Comparison of ENCODE assay signal across 18 mouse cellular contexts in the genomic region with DNA sequence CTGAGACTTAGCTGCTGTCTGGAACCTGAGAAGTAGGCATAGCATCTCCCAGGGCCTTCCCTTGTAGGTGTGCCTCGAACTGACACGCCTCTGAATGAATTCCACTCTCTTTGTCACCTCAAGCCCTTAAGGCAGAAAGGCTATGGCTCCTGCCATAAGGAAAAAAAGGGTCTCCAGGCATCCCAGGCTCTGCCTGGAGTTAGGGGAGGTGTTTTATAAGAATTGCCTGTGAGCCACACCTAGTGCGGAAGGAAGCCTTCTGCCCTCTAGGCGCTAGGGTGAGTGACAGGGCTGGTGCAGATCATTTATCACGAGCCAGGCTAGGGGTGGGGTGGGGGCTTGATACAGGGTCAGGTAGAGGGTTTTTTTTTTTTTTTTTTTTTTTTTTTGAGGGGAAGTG. TPM values are rescaled to one million over a fixed set of nuclear protein-coding genes. Genes with fewer than 3 reads are reported as not detected.
DNase-seq lines count a peak whose midpoint lies in the region; ATAC-seq and TF ChIP-seq lines count a peak whose summit lies in the region.
"Had no signal": no experiment of that assay in that cellular context is flagged by ENCODE, and none has a peak within 500 bp of the region (broad histone marks: within the 10 kb centered on the region; RNA-seq: fewer than 3 reads in every experiment).

No protein-coding gene starts in this region.

- no peak overlapping the region for H3K4me3 ChIP-seq in hindbrain, embryonic 12.5 days
- H3K4me3 ChIP-seq in hindbrain, embryonic 11.5 days (ENCODE audit: low read depth, low read length) = no peak overlapping the region
- no peak overlapping the region for H3K4me3 ChIP-seq in ES-Bruce4 (ENCODE audit: low read depth, low read length)
- H3K4me3 ChIP-seq in ES-E14 (ENCODE audit: insufficient read depth in 1 of 2, low read depth in 1 of 2, low read length in 2 of 2, poor library complexity in 1 of 2, severe bottlenecking in 1 of 2) = no peak overlapping the region
- H3K4me3 ChIP-seq in embryonic facial prominence, embryonic 15.5 days (replicated peaks) = no peak overlapping the region
- H3K4me3 ChIP-seq: limb, embryonic 13.5 days had no signal

- no peak overlapping the region for H3K9ac ChIP-seq in hindbrain, embryonic 12.5 days
- no peak overlapping the region for H3K9ac ChIP-seq in hindbrain, embryonic 11.5 days (ENCODE audit: low read depth, low read length)
- H3K9ac ChIP-seq in ES-Bruce4 (ENCODE audit: low read depth, poor library complexity, severe bottlenecking) (no peak overlapping the region), ES-E14 (ENCODE audit: insufficient read depth, low read depth, low read length, poor library complexity, severe bottlenecking) (no peak overlapping the region)
- H3K9ac ChIP-seq in embryonic facial prominence, embryonic 15.5 days = no peak overlapping the region
- H3K9ac ChIP-seq: limb, embryonic 13.5 days had no signal

- TF ChIP-seq EP300 in ES-Bruce4 (IDR thresholded peaks at IDR 0.05; ENCODE audit: insufficient read depth, low read depth, low read length) = peak; percentile 81; the same call in 1 of the 2 replicates

- H3K4me2 ChIP-seq in hindbrain, embryonic 12.5 days (replicated peaks) = no peak overlapping the region
- no peak overlapping the region for H3K4me2 ChIP-seq in hindbrain, embryonic 11.5 days (replicated peaks; ENCODE audit: low read depth, low read length)
- no peak overlapping the region for H3K4me2 ChIP-seq in embryonic facial prominence, embryonic 15.5 days (replicated peaks)
- H3K4me2 ChIP-seq: limb, embryonic 13.5 days had no signal

- H3K4me1 ChIP-seq in hindbrain, embryonic 12.5 days = peaks cover 68% of the 10 kb centered on the region
- H3K4me1 ChIP-seq in hindbrain, embryonic 11.5 days (replicated peaks; ENCODE audit: control insufficient read depth, insufficient read depth, low read length) = peaks cover 19% of the 10 kb centered on the region
- peaks cover 7% of the 10 kb centered on the region for H3K4me1 ChIP-seq in ES-Bruce4 (ENCODE audit: control insufficient read depth, insufficient read depth, low read length)
- H3K4me1 ChIP-seq in ES-E14 (ENCODE audit: control insufficient read depth in 2 of 2, insufficient read depth in 2 of 2, low read length in 2 of 2, poor library complexity in 1 of 2) = peaks cover 8 to 38% of the 10 kb centered on the region in 2 experiments
- peaks cover 56% of the 10 kb centered on the region for H3K4me1 ChIP-seq in embryonic facial prominence, embryonic 15.5 days

- H3K9me3 ChIP-seq in hindbrain, embryonic 12.5 days (replicated peaks) = no peaks in the 10 kb centered on the region
- no peaks in the 10 kb centered on the region for H3K9me3 ChIP-seq in hindbrain, embryonic 11.5 days (ENCODE audit: control insufficient read depth, low read length)
- no peaks in the 10 kb centered on the region for H3K9me3 ChIP-seq in ES-Bruce4 (replicated peaks; ENCODE audit: control insufficient read depth, insufficient read depth, low read length, poor library complexity, severe bottlenecking)
- H3K9me3 ChIP-seq in ES-E14 (ENCODE audit: control insufficient read depth, insufficient read depth, low read depth, low read length) = no peaks in the 10 kb centered on the region
- no peaks in the 10 kb centered on the region for H3K9me3 ChIP-seq in embryonic facial prominence, embryonic 15.5 days (replicated peaks)
- H3K9me3 ChIP-seq: limb, embryonic 13.5 days had no signal

- 71% methylated on average over 5 of the region's 5 CpGs for WGBS in hindbrain, embryonic 12.5 days
- 69% methylated on average over 5 of the region's 5 CpGs for WGBS in hindbrain, embryonic 11.5 days
- WGBS in embryonic facial prominence, embryonic 15.5 days = 51% methylated on average over 5 of the region's 5 CpGs

- no peak for ATAC-seq in hindbrain, embryonic 12.5 days (ENCODE audit: low FRiP score)
- ATAC-seq in hindbrain, embryonic 11.5 days (ENCODE audit: low FRiP score) = no peak
- ATAC-seq in embryonic facial prominence, embryonic 15.5 days (ENCODE audit: insufficient number of reproducible peaks, low FRiP score, low TSS enrichment, low read depth) = no peak
- ATAC-seq: inflammation-experienced regulatory T-cells, adult 6 months had no signal

- peak overlapping the region; percentile 46; the same call in 1 of the 2 replicates for H3K27ac ChIP-seq in hindbrain, embryonic 12.5 days
- H3K27ac ChIP-seq in hindbrain, embryonic 11.5 days (ENCODE audit: low read depth, low read length) = no peak overlapping the region
- peak overlapping the region; percentile 83 for H3K27ac ChIP-seq in ES-Bruce4 (ENCODE audit: insufficient read depth, low read length)
- peak overlapping the region; percentile 72; the same call in 1 of the 2 replicates for H3K27ac ChIP-seq in ES-E14 (ENCODE audit: insufficient read depth, low read depth, low read length, poor library complexity, severe bottlenecking)
- H3K27ac ChIP-seq in embryonic facial prominence, embryonic 15.5 days (replicated peaks) = peak overlapping the region; percentile 65
- H3K27ac ChIP-seq: limb, embryonic 13.5 days had no signal

- H3K27me3 ChIP-seq in hindbrain, embryonic 12.5 days = no peaks in the 10 kb centered on the region
- no peaks in the 10 kb centered on the region for H3K27me3 ChIP-seq in hindbrain, embryonic 11.5 days (ENCODE audit: control insufficient read depth, insufficient read depth, low read length)
- no peaks in the 10 kb centered on the region for H3K27me3 ChIP-seq in ES-Bruce4 (ENCODE audit: control insufficient read depth, insufficient read depth, low read length, poor library complexity, severe bottlenecking)
- H3K27me3 ChIP-seq in embryonic facial prominence, embryonic 15.5 days = no peaks in the 10 kb centered on the region
- H3K27me3 ChIP-seq: limb, embryonic 13.5 days had no signal

- no peaks in the 10 kb centered on the region for H3K36me3 ChIP-seq in hindbrain, embryonic 12.5 days
- H3K36me3 ChIP-seq in hindbrain, embryonic 11.5 days (ENCODE audit: control insufficient read depth, insufficient read depth, low read length) = 0 out of 2 replicates have a peak, but pooled peaks cover 2% of the 10 kb centered on the region
- H3K36me3 ChIP-seq in ES-Bruce4 (ENCODE audit: control insufficient read depth, insufficient read depth, low read length, poor library complexity, severe bottlenecking) (no peaks in the 10 kb centered on the region), ES-E14 (ENCODE audit: control insufficient read depth, insufficient read depth, low read length, poor library complexity, severe bottlenecking) (no peaks in the 10 kb centered on the region)
- 0 out of 2 replicates have a peak, but pooled peaks cover 3% of the 10 kb centered on the region for H3K36me3 ChIP-seq in embryonic facial prominence, embryonic 15.5 days

- no peak for TF ChIP-seq CTCF in ES-Bruce4 (IDR thresholded peaks at IDR 0.05; ENCODE audit: low read depth, low read length)

- TF ChIP-seq POLR2A in ES-Bruce4 (IDR thresholded peaks at IDR 0.05; ENCODE audit: insufficient read depth, low read length) = no peak

- in situ Hi-C loops in ES-E14 (cut with MboI; ENCODE audit: low sequenced_read_pairs in 2 of 2, unreplicated experiment in 2 of 2) = no loop called here

- no peak for DNase-seq in hindbrain, embryonic 11.5 days (ENCODE audit: low spot score)
- DNase-seq in ES-E14 (ENCODE audit: low read depth, low spot score) = peak; percentile 62
- DNase-seq in embryo, embryonic 10.5 days (ENCODE audit: low spot score) = no peak
- DNase-seq in ovary, postnatal 10 days (ENCODE audit: low spot score) = no peak
- DNase-seq: adrenal gland, adult 8-10 months; cerebellum, adult 18-20 months; gastrocnemius, postnatal 14 days; heart, postnatal 10 days; kidney, adult 8-10 months; kidney, postnatal 4 days; lung, postnatal 10 days; retina, postnatal 1 day; right cerebral cortex, postnatal 4 days had no signal

TF ChIP-seq in ES-E14, 5 proteins besides CTCF, POLR2A, EP300 and RAD21:
- TF ChIP-seq MAFK (IDR thresholded peaks at IDR 0.05; ENCODE audit: insufficient read depth, low read depth, low read length) (no peak), HCFC1 (IDR thresholded peaks at IDR 0.05; ENCODE audit: borderline replicate concordance, insufficient read depth, low read length) (no peak), CHD2 (IDR thresholded peaks at IDR 0.05; ENCODE audit: low read depth, low read length) (no peak), ZNF384 (IDR thresholded peaks at IDR 0.05; ENCODE audit: low read depth, low read length) (0 out of 2 replicates have a peak, but pooled peaks have one; percentile 30)
TF ChIP-seq in ES-E14: peak in this region for 1.

RNA-seq across cellular contexts. Expression of a gene that starts 25.2 kb away (rescaled TPM):
- 53.2 and 53.3 TPM in 2 replicates for polyA plus RNA-seq in hindbrain, embryonic 12.5 days (2016; fragmentation: Nextera tagmentation; extraction: Ambion mirVana)
- polyA plus RNA-seq in hindbrain, embryonic 11.5 days (2014; fragmentation: Nextera tagmentation; extraction: Ambion mirVana) = 17.6 TPM in 2 replicates
- 21.9 and 22.5 TPM in 2 replicates for polyA plus RNA-seq in ES-Bruce4 (2011; ENCODE audit: insufficient read depth, insufficient read length, low read depth, missing spikeins)
- 8.0 and 8.7 TPM in 2 replicates for total RNA-seq in ES-E14 (2012; rRNA removed)
- 35.4 and 38.7 TPM in 2 replicates for polyA plus RNA-seq in embryonic facial prominence, embryonic 15.5 days (2015; fragmentation: Nextera tagmentation; extraction: Ambion mirVana)

RNA-seq across cellular contexts. Expression of a gene that starts 54.9 kb away (rescaled TPM):
- polyA plus RNA-seq in hindbrain, embryonic 12.5 days (2016; fragmentation: Nextera tagmentation; extraction: Ambion mirVana) = 75.1 and 79.0 TPM in 2 replicates
- 77.7 and 80.7 TPM in 2 replicates for polyA plus RNA-seq in hindbrain, embryonic 11.5 days (2014; fragmentation: Nextera tagmentation; extraction: Ambion mirVana)
- 43.4 and 44.8 TPM in 2 replicates for polyA plus RNA-seq in ES-Bruce4 (2011; ENCODE audit: insufficient read depth, insufficient read length, low read depth, missing spikeins)
- total RNA-seq in ES-E14 (2012; rRNA removed) = 12.6 and 13.2 TPM in 2 replicates
- polyA plus RNA-seq in embryonic facial prominence, embryonic 15.5 days (2015; fragmentation: Nextera tagmentation; extraction: Ambion mirVana) = 37.5 and 39.6 TPM in 2 replicates
